Mouse (Mus musculus) hindbrain, embryonic 13.5 days (tissue): Measurements from ENCODE around the gene Rps7. TPM values are rescaled to one million over a fixed set of nuclear protein-coding genes. Genes with fewer than 3 reads are reported as not detected.

Experiments
- ATAC-seq: fragments of 200-750 bp; cut with Nextera tagmentation; 2 replicates; pipeline ENCODE4 v1.8.0; 2017; ENCODE audit warnings: moderate TSS enrichment; ENCODE audit not compliant: low FRiP score
- H3K27ac ChIP-seq: fragments of 300-500 bp; sonication (generic); 2 replicates; pipeline ENCODE4 v1.5.1; 2015; ENCODE audit warnings: inconsistent platforms, mild to moderate bottlenecking, moderate library complexity
- H3K27me3 ChIP-seq: fragments of 300-500 bp; sonication (generic); 2 replicates; pipeline ENCODE4 v1.6.1; 2015; ENCODE audit warnings: mild to moderate bottlenecking, inconsistent platforms
- H3K36me3 ChIP-seq: fragments of 300-500 bp; sonication (generic); 2 replicates; pipeline ENCODE4 v1.6.1; 2015; ENCODE audit warnings: mild to moderate bottlenecking, inconsistent platforms
- H3K4me1 ChIP-seq: fragments of 300-500 bp; sonication (generic); replicated peaks from 2 replicates; pipeline ENCODE4 v1.6.1; 2015; ENCODE audit warnings: inconsistent platforms
- H3K4me2 ChIP-seq: fragments of 300-500 bp; sonication (generic); 2 replicates; pipeline ENCODE4 v1.6.1; 2015; ENCODE audit warnings: inconsistent platforms, mild to moderate bottlenecking, moderate library complexity
- H3K4me3 ChIP-seq: fragments of 300-500 bp; sonication (generic); 2 replicates; pipeline ENCODE4 v1.5.1; 2015; ENCODE audit warnings: mild to moderate bottlenecking, inconsistent platforms
- H3K9ac ChIP-seq: fragments of 300-500 bp; sonication (generic); 2 replicates; pipeline ENCODE4 v1.6.1; 2015; ENCODE audit warnings: mild to moderate bottlenecking, inconsistent platforms
- H3K9me3 ChIP-seq: fragments of 300-500 bp; sonication (generic); 2 replicates; pipeline ENCODE4 v1.6.1; 2016; ENCODE audit warnings: inconsistent platforms
- WGBS: fragments of 180-500 bp; shearing (Covaris S2); methylation state at CpG from one replicate; pipeline ENCODE4 v1.1.7; 2015; 5-methylcytosine and 5-hydroxymethylcytosine counted together
- polyA plus RNA-seq: library from polyadenylated mRNA; unstranded; fragments of >200 nt; fragmentation: Nextera tagmentation; extraction: Ambion mirVana; gene quantifications from 2 replicates; pipeline ENCODE4 v1.2.1, GENCODE M21; 2015

Rps7 gene
- polyA plus RNA-seq, 1 experiment from 2014 or later = 548 TPM

DNA sequence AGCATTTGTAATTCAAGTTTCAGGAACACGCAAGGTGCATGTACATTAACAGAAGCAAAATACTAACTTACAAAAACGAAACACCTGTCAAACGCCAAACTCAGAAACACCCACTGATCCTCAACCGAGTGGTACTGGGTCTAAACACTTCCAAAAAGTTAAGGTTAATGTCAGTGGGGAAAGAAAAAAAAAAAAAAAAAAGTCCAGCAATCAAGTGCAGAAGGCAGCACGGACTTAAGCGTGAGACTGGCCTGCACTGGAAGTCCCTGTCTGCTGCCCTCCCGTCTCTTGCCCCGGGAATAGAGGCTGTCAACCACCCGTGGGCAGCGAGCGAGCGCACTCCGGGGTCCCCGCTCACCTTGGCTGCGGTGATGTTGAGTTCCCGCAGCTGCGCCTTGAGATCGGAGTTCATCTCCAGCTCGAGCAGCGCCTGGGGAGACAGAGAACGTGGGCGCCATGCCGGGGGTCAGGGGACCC, 657 bp downstream of the Rps7 start:
- WGBS = 2% methylated on average over 23 of the region's 23 CpGs
- ATAC-seq = peak; percentile 44
- H3K4me3 ChIP-seq = peak overlapping the region; percentile 85
- H3K27ac ChIP-seq = peak overlapping the region; percentile 94
- no peaks in the 10 kb centered on the region for H3K27me3 ChIP-seq
- peak overlapping the region; percentile 100 for H3K9ac ChIP-seq
- peaks cover 44% of the 10 kb centered on the region for H3K36me3 ChIP-seq
- no peaks in the 10 kb centered on the region for H3K9me3 ChIP-seq
- peaks cover 29% of the 10 kb centered on the region for H3K4me1 ChIP-seq
- H3K4me2 ChIP-seq = peak overlapping the region; percentile 80

DNA sequence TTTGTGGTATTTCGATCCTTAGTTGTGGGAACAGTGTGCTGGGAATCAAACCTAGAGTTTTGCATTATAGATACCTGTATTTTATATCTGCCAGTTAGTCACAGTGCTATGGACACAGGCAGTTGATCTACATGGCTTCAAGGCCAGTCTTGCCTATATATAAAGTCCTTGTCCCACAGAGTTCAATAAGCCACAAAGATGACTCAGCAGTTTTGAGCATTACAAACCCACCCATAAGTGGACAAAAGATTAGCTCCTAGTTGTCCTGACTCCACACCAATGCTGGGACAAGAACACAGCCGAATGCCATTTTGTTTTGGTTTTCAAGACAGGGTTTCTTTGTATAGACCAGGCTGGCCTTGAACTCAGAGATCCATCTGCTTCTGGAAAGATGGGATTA, 7.3 kb downstream of the Rps7 start:
- no peak for ATAC-seq
- no peak overlapping the region for H3K9ac ChIP-seq
- H3K27ac ChIP-seq = no peak overlapping the region
- H3K9me3 ChIP-seq = no peaks in the 10 kb centered on the region
- H3K27me3 ChIP-seq = no peaks in the 10 kb centered on the region
- peaks cover 56% of the 10 kb centered on the region for H3K36me3 ChIP-seq
- H3K4me3 ChIP-seq = no peak overlapping the region
- WGBS = 95% methylated on average over 2 of the region's 2 CpGs
- H3K4me1 ChIP-seq = peaks cover 14% of the 10 kb centered on the region
- H3K4me2 ChIP-seq = no peak overlapping the region

- Histone ChIP-seq H3K27ac (no peak overlapping the region), H3K9me3 (no peaks in the 10 kb centered on the region), H3K9ac (no peak overlapping the region), H3K4me3 (no peak overlapping the region), H3K27me3 (no peaks in the 10 kb centered on the region), H3K4me1 (peaks cover 5% of the 10 kb centered on the region), H3K36me3 (peaks cover 42% of the 10 kb centered on the region), H3K4me2 (no peak overlapping the region)
- no peak for ATAC-seq
- 84% methylated on average over 4 of the region's 4 CpGs for WGBS
Measured at GRCm38 (mm10) chr12:28627092-28627491, 8.7 kb downstream of the Rps7 start.

GRCm38 (mm10) chr12:28625407-28625806, 10.3 kb downstream of the Rps7 start:
- WGBS = 83% methylated on average over 7 of the region's 7 CpGs

GRCm38 (mm10) chr12:28624251-28624650, 11.5 kb downstream of the Rps7 start:
- Histone ChIP-seq H3K9me3 (no peaks in the 10 kb centered on the region), H3K36me3 (peaks cover 15% of the 10 kb centered on the region), H3K4me1 (peaks cover 13% of the 10 kb centered on the region), H3K4me3 (no peak overlapping the region), H3K4me2 (no peak overlapping the region), H3K27ac (no peak overlapping the region), H3K9ac (no peak overlapping the region), H3K27me3 (no peaks in the 10 kb centered on the region)
- no peak for ATAC-seq
- 93% methylated on average over 2 of the region's 2 CpGs for WGBS

More at GRCm38 (mm10) chr12:28625407-28625806, 10.3 kb downstream of the Rps7 start:
- H3K4me1 ChIP-seq = peaks cover 13% of the 10 kb centered on the region
- no peak overlapping the region for H3K4me2 ChIP-seq
- H3K27ac ChIP-seq = no peak overlapping the region
- no peaks in the 10 kb centered on the region for H3K9me3 ChIP-seq
- no peak overlapping the region for H3K4me3 ChIP-seq
- ATAC-seq = no peak
- H3K36me3 ChIP-seq = peaks cover 27% of the 10 kb centered on the region
- H3K9ac ChIP-seq = no peak overlapping the region
- no peaks in the 10 kb centered on the region for H3K27me3 ChIP-seq

GRCm38 (mm10) chr12:28623195-28623594, 12.6 kb downstream of the Rps7 start, which contains the start of gene Colec11:
Gene Colec11 (minus strand): TSS chr12:28623377.
- 62% methylated on average over 5 of the region's 5 CpGs for WGBS
- no peak for ATAC-seq
- H3K9me3 ChIP-seq = no peaks in the 10 kb centered on the region
- H3K4me2 ChIP-seq = no peak within 1 kb of the TSS
- H3K4me3 ChIP-seq = no peak within 1 kb of the TSS
- no peak within 1 kb of the TSS; the same call in 1 of the 2 replicates for H3K9ac ChIP-seq
- H3K36me3 ChIP-seq = peaks cover 4% of the 10 kb centered on the region; the same call in 1 of the 2 replicates
- peaks cover 13% of the 10 kb centered on the region for H3K4me1 ChIP-seq
- no peaks in the 10 kb centered on the region for H3K27me3 ChIP-seq
- H3K27ac ChIP-seq = no peak within 1 kb of the TSS

DNA sequence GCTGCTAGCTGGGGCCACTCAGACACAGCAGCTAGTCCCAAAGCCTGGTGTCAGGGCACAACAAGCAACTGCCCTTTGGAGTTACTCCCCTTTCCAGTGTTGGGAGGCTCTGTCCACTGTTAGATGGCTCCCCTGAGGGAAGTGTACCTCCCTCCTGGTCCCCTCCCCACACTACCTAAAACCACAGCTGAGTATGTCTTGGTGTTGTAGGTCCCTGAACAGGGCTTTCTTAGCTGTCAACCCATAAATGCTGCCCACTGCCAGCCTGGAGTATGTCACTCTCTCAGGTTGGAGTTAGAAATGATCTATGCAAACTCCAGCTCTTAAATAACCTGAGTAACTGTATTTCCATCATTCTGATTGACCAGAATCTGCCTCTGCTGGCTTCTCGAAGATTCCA, 13.1 kb downstream of the Rps7 start:
- Histone ChIP-seq H3K27ac (no peak overlapping the region), H3K4me2 (no peak overlapping the region), H3K27me3 (no peaks in the 10 kb centered on the region), H3K4me1 (peaks cover 13% of the 10 kb centered on the region), H3K36me3 (no peaks in the 10 kb centered on the region), H3K4me3 (no peak overlapping the region), H3K9me3 (no peaks in the 10 kb centered on the region), H3K9ac (no peak overlapping the region)
- WGBS = 87% methylated on average over 1 of the region's 1 CpGs
- no peak for ATAC-seq

- ATAC-seq = no peak
- no peak overlapping the region for H3K4me2 ChIP-seq
- H3K9me3 ChIP-seq = no peaks in the 10 kb centered on the region
- 53% methylated on average over 5 of the region's 5 CpGs for WGBS
- H3K9ac ChIP-seq = no peak overlapping the region
- no peak overlapping the region for H3K4me3 ChIP-seq
- no peaks in the 10 kb centered on the region for H3K36me3 ChIP-seq
- H3K4me1 ChIP-seq = peaks cover 13% of the 10 kb centered on the region
- no peaks in the 10 kb centered on the region for H3K27me3 ChIP-seq
- H3K27ac ChIP-seq = no peak overlapping the region
Measured at GRCm38 (mm10) chr12:28622167-28622532, 13.6 kb downstream of the Rps7 start.

DNA sequence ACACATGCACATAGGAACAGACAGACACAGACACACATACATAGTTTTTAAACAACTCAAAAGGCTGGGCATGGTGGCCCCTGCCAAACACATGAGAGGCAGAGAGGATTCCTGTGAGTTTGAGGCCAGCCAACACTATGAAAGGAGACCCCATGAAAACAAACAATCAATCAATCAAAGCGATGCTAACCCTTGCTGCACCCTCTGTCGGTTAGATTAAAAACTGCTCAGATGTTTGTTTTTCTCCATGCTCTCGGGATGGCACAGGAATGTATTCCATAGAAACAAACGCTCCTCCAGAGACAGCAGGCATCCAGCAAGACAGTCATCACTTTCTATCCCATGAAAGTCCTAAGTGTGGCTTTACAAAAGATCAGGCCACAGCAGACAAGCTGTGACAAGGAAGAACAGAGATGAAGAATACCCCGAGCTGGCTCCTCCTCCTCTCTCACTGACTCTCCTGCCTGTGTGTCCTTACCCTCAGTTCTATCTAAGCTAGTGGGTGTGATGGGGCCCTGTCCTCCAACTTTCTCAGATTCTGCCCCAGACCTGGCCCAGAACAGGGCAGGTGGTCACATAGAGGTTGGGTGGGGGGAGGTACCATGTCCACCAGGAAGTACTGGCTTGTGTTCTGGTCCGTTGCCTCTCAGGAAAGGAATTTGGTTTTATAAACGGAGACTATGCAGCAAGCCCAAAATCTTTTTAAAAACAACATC, 14.1 kb downstream of the Rps7 start:
- H3K4me3 ChIP-seq = no peak overlapping the region
- H3K9ac ChIP-seq = no peak overlapping the region
- peaks cover 13% of the 10 kb centered on the region for H3K4me1 ChIP-seq
- no peak overlapping the region for H3K27ac ChIP-seq
- no peaks in the 10 kb centered on the region for H3K36me3 ChIP-seq
- no peaks in the 10 kb centered on the region for H3K27me3 ChIP-seq
- no peak for ATAC-seq
- H3K4me2 ChIP-seq = no peak overlapping the region
- H3K9me3 ChIP-seq = no peaks in the 10 kb centered on the region
- 21% methylated on average over 7 of the region's 7 CpGs for WGBS

DNA sequence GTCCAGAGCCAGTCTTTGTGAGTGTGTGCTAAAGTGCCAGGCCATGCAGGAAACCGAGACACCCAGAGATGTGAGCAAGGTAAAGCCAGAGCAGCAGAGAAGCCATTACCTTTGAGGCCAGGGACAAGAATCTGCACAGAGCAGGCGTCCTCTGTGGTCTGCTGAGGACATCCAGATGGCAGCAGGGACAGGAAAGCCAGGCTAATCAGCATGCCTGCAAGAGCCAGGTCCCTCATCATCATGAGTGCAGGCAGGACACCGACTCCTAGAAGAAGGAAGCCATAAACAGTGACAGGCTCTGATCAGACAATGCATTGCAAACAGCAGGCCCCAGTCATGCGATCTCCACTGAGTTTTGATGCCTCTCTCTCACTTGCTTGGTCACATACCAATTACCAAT, 18.5 kb downstream of the Rps7 start:
- Histone ChIP-seq H3K9me3 (no peaks in the 10 kb centered on the region), H3K4me1 (peaks cover 13% of the 10 kb centered on the region), H3K36me3 (no peaks in the 10 kb centered on the region), H3K4me3 (no peak overlapping the region), H3K27me3 (no peaks in the 10 kb centered on the region), H3K4me2 (no peak overlapping the region), H3K9ac (no peak overlapping the region), H3K27ac (no peak overlapping the region)
- 76% methylated on average over 4 of the region's 4 CpGs for WGBS
- ATAC-seq = no peak

GRCm38 (mm10) chr12:28614401-28614800, 21.4 kb downstream of the Rps7 start:
- no peaks in the 10 kb centered on the region for H3K36me3 ChIP-seq
- no peak for ATAC-seq
- 81% methylated on average over 7 of the region's 7 CpGs for WGBS
- no peaks in the 10 kb centered on the region for H3K9me3 ChIP-seq
- H3K27ac ChIP-seq = no peak overlapping the region
- no peak overlapping the region for H3K4me3 ChIP-seq
- no peak overlapping the region for H3K4me2 ChIP-seq
- H3K9ac ChIP-seq = no peak overlapping the region
- H3K4me1 ChIP-seq = peaks cover 2% of the 10 kb centered on the region; the same call in 1 of the 2 replicates
- H3K27me3 ChIP-seq = no peaks in the 10 kb centered on the region

- Histone ChIP-seq H3K9me3 (no peaks in the 10 kb centered on the region), H3K4me3 (no peak overlapping the region), H3K27me3 (no peaks in the 10 kb centered on the region), H3K36me3 (no peaks in the 10 kb centered on the region), H3K27ac (no peak overlapping the region), H3K9ac (no peak overlapping the region), H3K4me2 (no peak overlapping the region), H3K4me1 (peaks cover 17% of the 10 kb centered on the region)
- no peak for ATAC-seq
- WGBS = 68% methylated on average over 6 of the region's 6 CpGs
Measured at GRCm38 (mm10) chr12:28612391-28612790, 23.4 kb downstream of the Rps7 start.
